Mouse (Mus musculus): ENCODE data around the gene Mindy4. TPM values are rescaled to one million over a fixed set of nuclear protein-coding genes. Genes with fewer than 3 reads are reported as not detected.
"Not testable (repeated sequence)": the region's sequence is repeated elsewhere in the genome, so short reads cannot be mapped to it uniquely, and the experiment has no call there.

The Mindy4 gene
- polyA plus RNA-seq, 1 experiment from 2014 or later, result 17.2 TPM

DNA sequence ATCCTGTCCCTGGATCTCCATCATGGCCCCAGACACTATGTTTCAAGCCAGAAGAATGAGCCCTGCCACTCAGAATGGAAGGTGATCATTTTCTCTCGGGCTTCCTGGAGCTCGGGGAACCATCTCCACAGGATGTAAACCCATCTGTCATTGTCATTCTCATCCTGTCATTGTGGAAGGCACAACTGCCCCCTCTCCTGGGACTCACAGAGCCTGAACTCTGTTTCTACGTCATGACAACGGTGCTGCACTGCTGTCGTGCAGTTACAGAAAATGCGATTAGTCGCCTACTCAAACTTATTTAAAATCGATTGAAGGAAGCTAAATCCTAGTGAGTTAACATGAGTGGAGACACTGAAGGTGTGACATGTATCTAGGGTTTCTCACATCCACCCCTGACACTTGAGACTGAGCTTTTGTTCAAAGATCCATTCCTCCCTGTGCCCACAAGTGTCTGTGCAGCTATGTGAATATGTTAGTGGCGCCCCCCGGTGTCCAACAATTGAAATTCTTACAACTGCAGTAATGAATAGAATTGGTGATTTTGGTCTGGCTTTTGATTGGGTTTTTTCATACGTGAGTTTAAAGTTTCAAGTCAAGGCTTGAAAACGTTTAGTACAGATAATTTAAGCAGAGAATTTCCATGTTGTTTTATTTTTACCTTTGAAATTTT, 26.0 kb upstream of the Mindy4 start:
- Histone ChIP-seq H3K4me3 (no peak overlapping the region), H3K27ac (no peak overlapping the region), H3K36me3 (no peaks in the 10 kb centered on the region), H3K9me3 (no peaks in the 10 kb centered on the region), H3K4me1 (replicated peaks) (peaks cover 37% of the 10 kb centered on the region), H3K27me3 (ENCODE audit: insufficient read depth, poor library complexity, severe bottlenecking) (peaks cover 78% of the 10 kb centered on the region)
- 43% methylated on average over 12 of the region's 12 CpGs for whole genome bisulfite sequencing
- no peak for DNase-seq (ENCODE audit: low spot score)

DNA sequence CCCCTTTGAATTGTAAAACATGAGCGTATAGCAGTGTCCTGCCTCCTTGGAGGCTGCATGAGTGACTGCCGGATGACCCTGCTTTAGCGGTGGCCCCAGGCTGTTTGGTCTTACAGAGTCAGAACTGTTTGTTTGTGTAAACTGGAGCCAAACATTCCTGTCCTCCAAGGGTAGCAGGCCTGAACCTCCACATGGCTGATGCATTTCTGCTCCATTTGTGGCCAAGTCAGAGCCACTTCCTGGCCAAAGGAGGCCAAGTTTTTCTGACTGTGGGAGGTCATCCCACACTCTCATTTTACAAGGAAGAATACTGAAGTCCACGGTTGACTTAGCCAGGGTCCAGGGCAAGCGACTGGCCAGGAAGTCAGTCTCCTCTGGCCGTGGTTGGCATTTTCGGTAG, 23.6 kb upstream of the Mindy4 start:
- 73% methylated on average over 7 of the region's 7 CpGs for WGBS
- H3K27me3 ChIP-seq (ENCODE audit: insufficient read depth, poor library complexity, severe bottlenecking), result peaks cover 62% of the 10 kb centered on the region
- H3K27ac ChIP-seq, result no peak overlapping the region
- DNase-seq (ENCODE audit: low spot score), result no peak
- no peaks in the 10 kb centered on the region for H3K36me3 ChIP-seq
- no peak overlapping the region for H3K4me3 ChIP-seq
- H3K4me1 ChIP-seq (replicated peaks), result peaks cover 14% of the 10 kb centered on the region
- no peaks in the 10 kb centered on the region for H3K9me3 ChIP-seq

DNA sequence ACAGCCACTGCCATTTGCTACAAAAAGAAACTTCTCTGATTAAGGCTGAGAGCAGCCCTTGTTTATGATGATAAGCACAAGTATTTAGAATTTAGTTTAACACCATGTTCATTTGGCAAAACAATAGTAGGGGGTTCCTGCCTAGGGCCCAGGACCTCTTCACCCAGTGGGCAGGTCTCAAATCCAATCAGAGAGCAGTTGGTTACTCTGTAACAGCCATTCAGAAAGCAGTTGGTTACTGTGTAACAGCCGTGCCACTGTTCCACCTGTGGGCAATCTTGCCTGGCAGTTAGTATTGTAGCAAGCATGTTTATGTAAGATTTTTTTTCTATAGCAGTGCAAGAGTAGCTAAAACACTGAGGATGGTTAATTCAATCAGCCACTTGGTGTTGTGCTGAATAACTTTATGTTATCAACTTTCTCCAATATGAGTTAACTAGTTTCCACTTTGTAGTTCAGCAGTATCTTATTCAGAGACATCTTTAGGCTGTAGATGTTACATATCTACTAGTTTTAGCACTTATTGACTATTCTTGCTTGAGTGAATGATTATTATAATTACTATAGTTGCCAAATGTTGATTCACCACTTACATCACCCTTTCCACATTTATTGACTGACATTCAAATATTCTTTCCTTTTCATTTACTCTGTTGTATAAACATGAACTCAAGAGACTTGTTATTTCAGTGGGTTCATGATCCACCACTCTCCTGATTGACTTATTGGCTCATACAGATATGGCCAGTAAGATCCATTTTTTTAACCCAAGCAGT, 20.3 kb upstream of the Mindy4 start:
- Histone ChIP-seq H3K4me3 (no peak overlapping the region), H3K36me3 (no peaks in the 10 kb centered on the region), H3K4me1 (replicated peaks) (no peaks in the 10 kb centered on the region), H3K9me3 (0 out of 2 replicates have a peak, but pooled peaks cover 7% of the 10 kb centered on the region), H3K27ac (no peak overlapping the region), H3K27me3 (ENCODE audit: insufficient read depth, poor library complexity, severe bottlenecking) (peaks cover 30% of the 10 kb centered on the region)
- no peak for DNase-seq (ENCODE audit: low spot score)
- WGBS, result 91% methylated on average over 1 of the region's 1 CpGs

DNA sequence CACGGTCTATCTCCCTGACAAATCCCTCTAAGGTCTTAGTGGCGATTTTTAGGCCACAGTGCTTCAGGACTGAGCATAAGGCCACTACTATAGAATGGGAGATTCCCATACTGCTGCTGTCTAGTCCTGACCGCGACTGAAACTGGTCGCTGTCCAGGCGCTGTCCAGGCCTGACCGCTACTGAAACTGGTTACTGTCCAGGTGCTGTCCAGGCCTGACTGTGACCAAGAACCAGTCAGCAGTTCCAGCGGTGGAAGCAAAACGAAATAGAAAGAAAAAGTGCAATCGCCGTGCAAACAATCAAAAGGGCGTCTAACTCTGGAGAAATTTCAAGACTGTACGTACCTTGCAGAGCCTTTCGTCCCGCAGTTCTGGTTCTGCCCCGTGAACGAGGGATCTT, 15.4 kb upstream of the Mindy4 start:
- not testable (repeated sequence) for H3K27me3 ChIP-seq (ENCODE audit: insufficient read depth, poor library complexity, severe bottlenecking); H3K4me3 ChIP-seq; H3K4me1 ChIP-seq (replicated peaks); H3K27ac ChIP-seq; H3K9me3 ChIP-seq; H3K36me3 ChIP-seq; DNase-seq (ENCODE audit: low spot score)
- WGBS, result 94% methylated on average over 17 of the region's 17 CpGs

DNA sequence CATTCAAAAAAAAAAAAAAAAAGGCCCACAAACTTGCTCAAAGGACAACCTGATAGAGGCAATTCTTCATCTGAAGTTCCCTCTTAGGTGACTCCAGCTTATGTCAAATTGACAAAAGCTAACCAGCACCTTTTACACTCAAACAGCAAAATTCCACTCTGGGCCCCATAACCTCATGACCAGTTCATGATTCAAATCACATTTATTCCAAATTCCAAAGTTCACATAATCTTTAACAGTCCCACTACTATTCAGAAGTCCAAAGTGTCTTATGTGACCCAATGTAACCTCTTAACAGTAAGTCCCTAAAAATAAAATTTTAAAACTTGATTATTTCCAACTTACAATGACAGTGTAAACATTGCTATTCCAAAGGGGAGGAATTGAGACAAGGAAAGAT, 13.8 kb upstream of the Mindy4 start:
- no peak overlapping the region for H3K27ac ChIP-seq
- no peak overlapping the region for H3K4me3 ChIP-seq
- no peaks in the 10 kb centered on the region for H3K4me1 ChIP-seq (replicated peaks)
- H3K9me3 ChIP-seq, result 0 out of 2 replicates have a peak, but pooled peaks cover 9% of the 10 kb centered on the region
- no peaks in the 10 kb centered on the region for H3K27me3 ChIP-seq (ENCODE audit: insufficient read depth, poor library complexity, severe bottlenecking)
- no peak for DNase-seq (ENCODE audit: low spot score)
- no peaks in the 10 kb centered on the region for H3K36me3 ChIP-seq

DNA sequence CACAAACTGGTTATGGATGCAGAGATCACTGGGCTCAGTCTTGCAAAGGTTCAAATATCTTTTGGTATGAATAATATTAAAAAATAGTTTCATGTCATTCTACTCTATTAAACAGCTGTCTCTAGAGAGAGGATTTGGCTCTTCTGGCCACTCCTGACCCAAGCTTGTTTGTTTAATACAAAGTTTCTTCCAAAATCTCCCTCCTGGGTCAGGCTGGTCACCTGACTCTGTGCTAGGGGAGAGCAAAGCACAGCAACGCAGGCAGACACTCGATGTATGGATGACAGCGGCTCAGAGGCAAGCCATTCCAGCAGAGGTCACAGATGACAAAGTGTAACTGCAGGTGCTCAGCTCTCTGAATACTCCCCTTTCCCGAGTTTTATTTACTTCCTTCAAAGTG, 11.6 kb upstream of the Mindy4 start:
- Histone ChIP-seq H3K27ac (no peak overlapping the region), H3K9me3 (0 out of 2 replicates have a peak, but pooled peaks cover 9% of the 10 kb centered on the region), H3K27me3 (ENCODE audit: insufficient read depth, poor library complexity, severe bottlenecking) (no peaks in the 10 kb centered on the region), H3K4me3 (no peak overlapping the region), H3K36me3 (no peaks in the 10 kb centered on the region), H3K4me1 (replicated peaks) (no peaks in the 10 kb centered on the region)
- WGBS, result 70% methylated on average over 4 of the region's 4 CpGs
- no peak for DNase-seq (ENCODE audit: low spot score)

DNA sequence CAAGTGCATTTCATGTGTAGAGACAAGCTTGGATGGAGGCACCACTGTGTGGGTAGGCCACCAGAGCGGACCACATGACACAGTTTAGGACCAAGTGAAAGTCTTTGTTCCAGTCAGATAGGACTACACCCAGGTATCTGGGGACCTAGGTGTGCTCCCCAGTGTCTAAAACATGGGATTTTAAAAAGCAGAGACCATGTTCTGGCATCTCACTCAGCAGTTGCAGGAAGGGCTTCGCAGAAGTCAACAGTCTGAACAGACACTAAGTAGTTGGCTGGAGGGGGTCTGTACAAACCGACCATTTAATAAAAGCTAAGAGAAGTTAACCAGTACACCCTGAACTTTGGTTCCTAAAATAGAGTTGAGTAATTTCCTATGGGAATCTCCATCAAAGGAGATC, 10.0 kb upstream of the Mindy4 start:
- no peaks in the 10 kb centered on the region for H3K36me3 ChIP-seq
- H3K27ac ChIP-seq, result no peak overlapping the region
- DNase-seq (ENCODE audit: low spot score), result no peak
- no peaks in the 10 kb centered on the region for H3K9me3 ChIP-seq
- H3K4me3 ChIP-seq, result no peak overlapping the region
- H3K4me1 ChIP-seq (replicated peaks), result no peaks in the 10 kb centered on the region
- no peaks in the 10 kb centered on the region for H3K27me3 ChIP-seq (ENCODE audit: insufficient read depth, poor library complexity, severe bottlenecking)
- 90% methylated on average over 3 of the region's 3 CpGs for WGBS

DNA sequence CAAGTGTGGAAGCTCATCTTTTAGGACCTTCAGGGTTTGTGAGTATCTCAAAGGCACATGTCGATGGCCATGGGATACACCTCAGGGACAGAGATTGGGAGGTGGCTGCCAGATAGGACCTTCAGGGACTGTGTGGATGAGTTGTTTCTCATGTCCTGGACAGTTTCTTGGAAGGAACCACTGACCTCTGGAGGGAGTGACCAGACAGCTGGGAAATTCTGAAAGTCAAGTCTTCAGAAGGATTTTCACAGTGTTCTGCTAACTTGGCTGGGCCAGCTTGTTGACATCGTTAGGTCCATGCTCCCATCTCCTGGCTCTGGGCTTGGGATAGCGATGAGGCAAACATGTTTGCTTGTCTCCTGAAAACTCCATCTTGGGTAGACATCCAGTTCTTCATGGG, 4.1 kb upstream of the Mindy4 start:
- Histone ChIP-seq H3K9me3 (no peaks in the 10 kb centered on the region), H3K36me3 (no peaks in the 10 kb centered on the region), H3K4me1 (replicated peaks) (peaks cover 15% of the 10 kb centered on the region), H3K27me3 (ENCODE audit: insufficient read depth, poor library complexity, severe bottlenecking) (no peaks in the 10 kb centered on the region), H3K27ac (no peak overlapping the region), H3K4me3 (no peak overlapping the region)
- 96% methylated on average over 3 of the region's 3 CpGs for WGBS
- DNase-seq (ENCODE audit: low spot score), result no peak

DNA sequence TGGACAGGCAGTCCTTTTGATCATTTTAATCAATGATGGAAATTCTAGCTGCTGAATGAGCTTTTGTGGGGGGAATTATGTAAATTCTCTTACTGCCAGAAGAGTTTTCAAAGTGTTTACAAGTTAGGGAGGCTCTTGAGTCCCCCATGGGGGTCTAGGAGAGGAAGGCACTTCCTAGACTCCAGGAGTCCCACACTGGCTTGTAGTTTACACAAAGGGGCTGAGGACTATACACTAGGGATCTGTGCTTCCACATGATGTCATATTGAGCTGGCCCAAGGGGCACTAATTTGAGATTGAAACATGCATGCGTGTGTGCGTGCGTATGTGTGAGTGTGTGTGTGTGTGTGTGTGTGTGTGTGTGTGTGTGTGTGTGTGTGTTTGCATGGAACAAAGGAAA, 748 bp downstream of the Mindy4 start:
- peak overlapping the region; percentile 93 for H3K27ac ChIP-seq
- DNase-seq (ENCODE audit: low spot score), result no peak
- no peaks in the 10 kb centered on the region for H3K36me3 ChIP-seq
- WGBS, result 75% methylated on average over 3 of the region's 3 CpGs
- peaks cover 49% of the 10 kb centered on the region for H3K4me1 ChIP-seq (replicated peaks)
- H3K27me3 ChIP-seq (ENCODE audit: insufficient read depth, poor library complexity, severe bottlenecking), result no peaks in the 10 kb centered on the region
- no peaks in the 10 kb centered on the region for H3K9me3 ChIP-seq
- H3K4me3 ChIP-seq, result peak overlapping the region; percentile 57

DNA sequence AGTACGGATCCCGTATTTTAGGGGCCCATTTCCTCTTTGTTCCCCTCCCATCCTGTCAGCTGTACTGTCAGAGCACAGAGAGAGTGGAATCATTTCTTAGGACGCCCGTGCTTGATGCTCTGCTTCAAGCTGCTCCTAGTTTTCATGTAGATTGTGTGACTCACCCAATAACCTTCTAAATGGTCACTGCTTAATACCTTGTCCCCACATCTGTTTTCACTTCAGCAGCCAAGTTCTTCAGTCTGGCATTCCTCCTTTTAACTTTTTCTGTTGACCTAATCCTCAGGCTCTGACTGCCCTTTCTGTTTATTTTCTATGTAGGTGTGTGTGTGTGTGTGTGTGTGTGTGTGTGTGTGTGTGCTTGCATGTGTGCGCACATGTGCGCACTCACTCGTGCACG, 4.6 kb downstream of the Mindy4 start:
- 80% methylated on average over 8 of the region's 8 CpGs for WGBS
- Histone ChIP-seq H3K36me3 (peaks cover 17% of the 10 kb centered on the region), H3K4me1 (replicated peaks) (peaks cover 52% of the 10 kb centered on the region), H3K27me3 (ENCODE audit: insufficient read depth, poor library complexity, severe bottlenecking) (no peaks in the 10 kb centered on the region), H3K27ac (no peak overlapping the region), H3K9me3 (no peaks in the 10 kb centered on the region), H3K4me3 (no peak overlapping the region)
- DNase-seq (ENCODE audit: low spot score), result no peak

DNA sequence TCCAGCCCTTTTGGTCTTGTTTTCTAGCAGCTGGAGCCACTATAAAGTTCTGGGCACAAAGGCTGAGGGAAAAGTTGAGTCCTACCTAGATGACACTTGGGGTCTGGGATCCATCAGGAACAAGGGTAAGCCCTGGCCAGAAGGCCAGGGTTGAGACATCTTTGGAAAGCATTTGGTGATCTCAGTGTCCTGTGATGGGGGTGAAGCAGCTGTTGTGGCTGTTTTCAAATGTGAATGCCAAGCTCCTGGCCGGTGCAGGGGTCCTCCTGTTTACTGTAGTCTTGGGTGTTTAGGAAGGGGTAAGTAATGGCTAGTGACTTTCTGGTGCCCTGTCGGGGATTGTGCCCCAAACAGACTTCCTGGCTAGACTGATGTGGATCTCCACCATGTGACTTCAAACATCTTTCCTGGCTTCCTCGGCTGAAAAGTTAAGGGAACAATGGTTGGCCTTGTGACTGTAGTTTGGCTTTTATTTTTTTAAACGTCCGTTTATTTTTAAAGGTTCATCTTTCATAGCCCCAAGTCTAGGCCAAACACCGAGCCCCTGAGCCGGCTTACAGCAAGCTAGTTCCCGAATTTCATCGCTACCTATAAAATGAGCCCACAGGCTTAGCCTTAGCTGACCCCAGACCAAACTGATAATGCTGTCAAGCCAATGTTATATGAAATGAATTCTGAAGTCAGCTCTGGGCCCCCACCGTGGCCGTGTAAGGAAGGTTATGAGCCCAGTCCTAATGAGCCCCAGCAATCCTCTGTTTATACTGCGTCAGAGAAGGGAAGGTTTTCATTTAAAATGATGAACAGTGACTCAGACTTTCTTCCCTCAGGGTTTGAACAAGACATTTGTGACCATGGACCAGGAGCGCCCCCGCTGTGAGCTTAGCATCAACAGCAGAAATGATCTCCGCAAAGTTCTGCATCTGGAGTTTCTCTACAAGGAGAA, 7.5 kb downstream of the Mindy4 start:
- 73% methylated on average over 15 of the region's 15 CpGs for WGBS

DNA sequence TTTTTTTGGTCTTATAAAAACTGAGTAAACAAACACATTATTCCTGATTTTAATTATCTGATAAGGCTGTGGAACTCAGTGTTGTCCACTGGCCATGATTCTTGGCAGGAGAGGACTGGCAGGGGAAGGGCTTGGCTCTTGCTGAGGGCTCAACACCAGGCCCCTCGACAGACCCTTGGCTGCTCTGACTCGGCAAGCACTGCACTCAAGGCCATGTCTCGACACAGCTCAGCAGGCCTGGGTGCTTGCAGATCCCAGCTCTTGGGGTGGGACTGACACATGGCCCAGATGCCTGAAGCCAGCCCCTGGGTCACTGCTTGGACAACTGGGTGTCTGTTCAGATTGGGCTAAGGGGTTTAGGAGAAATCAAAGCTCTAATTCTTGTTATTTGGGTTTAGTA, 11.4 kb downstream of the Mindy4 start:
- DNase-seq (ENCODE audit: low spot score), result no peak
- Histone ChIP-seq H3K4me1 (replicated peaks) (peaks cover 6% of the 10 kb centered on the region; the same call in 1 of the 2 replicates), H3K36me3 (peaks cover 62% of the 10 kb centered on the region), H3K4me3 (no peak overlapping the region), H3K27me3 (ENCODE audit: insufficient read depth, poor library complexity, severe bottlenecking) (no peaks in the 10 kb centered on the region), H3K27ac (no peak overlapping the region), H3K9me3 (no peaks in the 10 kb centered on the region)
- WGBS, result 87% methylated on average over 3 of the region's 3 CpGs

More for the DNA sequence above, 7.5 kb downstream of the Mindy4 start:
- Histone ChIP-seq H3K36me3 (peaks cover 27% of the 10 kb centered on the region), H3K27ac (peak overlapping the region; percentile 62; the same call in 1 of the 2 replicates), H3K4me1 (replicated peaks) (peaks cover 28% of the 10 kb centered on the region), H3K4me3 (no peak overlapping the region), H3K27me3 (ENCODE audit: insufficient read depth, poor library complexity, severe bottlenecking) (no peaks in the 10 kb centered on the region), H3K9me3 (no peaks in the 10 kb centered on the region)
- peak; percentile 20 for DNase-seq (ENCODE audit: low spot score)

Data from hindbrain, embryonic 10.5 days (tissue).